In the genomic region with DNA sequence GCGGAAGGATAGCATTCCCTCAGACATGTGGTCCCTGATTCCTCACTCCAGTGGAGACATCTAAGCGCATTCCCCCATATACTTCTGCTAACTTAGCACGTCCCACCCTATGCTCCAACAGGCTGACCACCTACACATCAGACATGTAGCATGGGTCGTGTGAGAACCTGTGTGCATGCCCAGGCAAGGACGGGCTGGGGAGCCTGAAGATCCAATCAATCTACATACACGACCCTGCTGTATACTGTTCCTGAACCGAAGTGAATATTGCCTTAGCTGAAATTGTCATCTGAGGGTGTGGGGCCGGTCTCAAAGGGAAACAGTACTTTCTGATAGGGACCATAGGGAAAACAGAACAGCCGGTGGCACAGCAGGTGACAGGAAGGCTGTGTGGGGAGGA, we compare ENCODE assay signal across 8 mouse cellular contexts. TPM values are rescaled to one million over a fixed set of nuclear protein-coding genes. Genes with fewer than 3 reads are reported as not detected.
DNase-seq lines count a peak whose midpoint lies in the region; ATAC-seq and TF ChIP-seq lines count a peak whose summit lies in the region.

No protein-coding gene starts in this region.

- H3K4me2 ChIP-seq in heart, postnatal 0 days (ENCODE audit: low read depth, low read length) = peak overlapping the region; percentile 80
- H3K4me2 ChIP-seq in hindbrain, embryonic 12.5 days (replicated peaks) = peak overlapping the region; percentile 99
- H3K4me2 ChIP-seq in midbrain, embryonic 11.5 days = peak overlapping the region; percentile 99

- H3K36me3 ChIP-seq in heart, postnatal 0 days (replicated peaks; ENCODE audit: control insufficient read depth, insufficient read depth, low read length) = peaks cover 51% of the 10 kb centered on the region
- peaks cover 53% of the 10 kb centered on the region for H3K36me3 ChIP-seq in hindbrain, embryonic 12.5 days
- H3K36me3 ChIP-seq in midbrain, embryonic 11.5 days (ENCODE audit: control insufficient read depth, insufficient read depth, low read length) = peaks cover 4% of the 10 kb centered on the region

- no peak for TF ChIP-seq EP300 in heart, postnatal 0 days (IDR thresholded peaks at IDR 0.05; ENCODE audit: low read depth)

- no peak for TF ChIP-seq POLR2A in bone marrow, adult 2 months (IDR thresholded peaks at IDR 0.05; ENCODE audit: borderline replicate concordance, control insufficient read depth, low read depth, low read length)

- no peak for DNase-seq in heart, postnatal 0 days (ENCODE audit: low spot score)
- DNase-seq in heart, adult 18-20 months = no peak
- peak; percentile 61 for DNase-seq in midbrain, embryonic 11.5 days (ENCODE audit: low spot score, missing footprints)
- DNase-seq in left cerebral cortex, adult 9 months (ENCODE audit: low spot score in 2 of 2) = no peak
- no peak for DNase-seq in embryo, embryonic 11 days
- DNase-seq in right cerebral cortex, postnatal 25 days = no peak

- 64% methylated on average over 9 of the region's 9 CpGs for WGBS in heart, postnatal 0 days
- WGBS in bone marrow, adult 2 months = 57% methylated on average over 9 of the region's 9 CpGs
- WGBS in hindbrain, embryonic 12.5 days = 76% methylated on average over 9 of the region's 9 CpGs
- WGBS in midbrain, embryonic 11.5 days = 74% methylated on average over 9 of the region's 9 CpGs

- TF ChIP-seq CTCF in heart, postnatal 0 days (IDR thresholded peaks at IDR 0.05; ENCODE audit: low read depth) = no peak
- no peak for TF ChIP-seq CTCF in bone marrow, adult 2 months (IDR thresholded peaks at IDR 0.05; ENCODE audit: control insufficient read depth, insufficient read depth, low read length)

- peak overlapping the region; percentile 91 for H3K4me3 ChIP-seq in heart, postnatal 0 days (ENCODE audit: low read depth, low read length)
- H3K4me3 ChIP-seq in bone marrow, adult 2 months (replicated peaks; ENCODE audit: control insufficient read depth, low read depth, low read length) = peak overlapping the region; percentile 82
- peak overlapping the region; percentile 75 for H3K4me3 ChIP-seq in hindbrain, embryonic 12.5 days
- H3K4me3 ChIP-seq in midbrain, embryonic 11.5 days (ENCODE audit: low read depth, low read length) = peak overlapping the region; percentile 75

- ATAC-seq in heart, postnatal 0 days (ENCODE audit: insufficient read depth, low read depth) = no peak
- ATAC-seq in hindbrain, embryonic 12.5 days (ENCODE audit: low FRiP score) = no peak
- no peak for ATAC-seq in midbrain, embryonic 11.5 days (ENCODE audit: low FRiP score)

- H3K4me1 ChIP-seq in heart, postnatal 0 days (ENCODE audit: control insufficient read depth, insufficient read depth) = peaks cover 20% of the 10 kb centered on the region
- H3K4me1 ChIP-seq in bone marrow, adult 2 months (ENCODE audit: control insufficient read depth, insufficient read depth, low read length) = peaks cover 6% of the 10 kb centered on the region; the same call in 1 of the 2 replicates
- peaks cover 31% of the 10 kb centered on the region for H3K4me1 ChIP-seq in hindbrain, embryonic 12.5 days
- peaks cover 17% of the 10 kb centered on the region for H3K4me1 ChIP-seq in midbrain, embryonic 11.5 days (ENCODE audit: control insufficient read depth, insufficient read depth, low read length)

- H3K27ac ChIP-seq in heart, postnatal 0 days (ENCODE audit: low read depth) = 0 out of 2 replicates have a peak overlapping the region, but pooled peaks have one; percentile 92
- H3K27ac ChIP-seq in bone marrow, adult 2 months (ENCODE audit: control insufficient read depth, insufficient read depth, low read depth, low read length, poor library complexity) = no peak overlapping the region; the same call in 1 of the 2 replicates
- no peak overlapping the region for H3K27ac ChIP-seq in hindbrain, embryonic 12.5 days
- H3K27ac ChIP-seq in midbrain, embryonic 11.5 days (ENCODE audit: low read depth, low read length) = no peak overlapping the region

- H3K9me3 ChIP-seq in heart, postnatal 0 days (replicated peaks; ENCODE audit: control insufficient read depth, low read length) = no peaks in the 10 kb centered on the region
- no peaks in the 10 kb centered on the region for H3K9me3 ChIP-seq in hindbrain, embryonic 12.5 days (replicated peaks)
- H3K9me3 ChIP-seq in midbrain, embryonic 11.5 days (ENCODE audit: control insufficient read depth, low read length) = no peaks in the 10 kb centered on the region

- H3K27me3 ChIP-seq in heart, postnatal 0 days (ENCODE audit: control insufficient read depth, insufficient read depth, low read length) = no peaks in the 10 kb centered on the region
- no peaks in the 10 kb centered on the region for H3K27me3 ChIP-seq in hindbrain, embryonic 12.5 days
- H3K27me3 ChIP-seq in midbrain, embryonic 11.5 days (ENCODE audit: control insufficient read depth, insufficient read depth, low read length) = no peaks in the 10 kb centered on the region

- H3K9ac ChIP-seq in heart, postnatal 0 days (replicated peaks; ENCODE audit: low read depth, low read length) = peak overlapping the region; percentile 96
- H3K9ac ChIP-seq in hindbrain, embryonic 12.5 days = peak overlapping the region; percentile 95
- H3K9ac ChIP-seq in midbrain, embryonic 11.5 days (ENCODE audit: low read length) = peak overlapping the region; percentile 92; the same call in 1 of the 2 replicates

RNA-seq across cellular contexts. Expression of gene Gm45785, which starts 0.9 kb away (rescaled TPM):
- total RNA-seq in heart, postnatal 0 days (2014; rRNA removed; ENCODE audit: low replicate concordance) = not detected in 2 replicates
- polyA plus RNA-seq in heart, postnatal 0 days (2015; fragmentation: Nextera tagmentation; extraction: Ambion mirVana) = not detected in 2 replicates
- total RNA-seq in heart, adult 18-20 months (2021) = not detected
- not detected in 2 replicates for polyA plus RNA-seq in bone marrow, adult 2 months (2011; ENCODE audit: insufficient read depth, insufficient read length, low replicate concordance, missing spikeins)
- not detected in 2 replicates for polyA plus RNA-seq in hindbrain, embryonic 12.5 days (2016; fragmentation: Nextera tagmentation; extraction: Ambion mirVana)
- polyA plus RNA-seq in midbrain, embryonic 11.5 days (2014; fragmentation: Nextera tagmentation; extraction: Ambion mirVana) = not detected in 2 replicates

RNA-seq across cellular contexts. Expression of gene Ric8a, which starts 1.6 kb away (rescaled TPM):
- 37.2 and 73.8 TPM in 2 replicates for total RNA-seq in heart, postnatal 0 days (2014; rRNA removed; ENCODE audit: low replicate concordance)
- 27.5 and 27.8 TPM in 2 replicates for polyA plus RNA-seq in heart, postnatal 0 days (2015; fragmentation: Nextera tagmentation; extraction: Ambion mirVana)
- 10 to 100 TPM; 18.4 to 21.2 TPM for total RNA-seq in heart, adult 18-20 months (2021)
- 26.4 and 53.0 TPM in 2 replicates for polyA plus RNA-seq in bone marrow, adult 2 months (2011; ENCODE audit: insufficient read depth, insufficient read length, low replicate concordance, missing spikeins)
- polyA plus RNA-seq in hindbrain, embryonic 12.5 days (2016; fragmentation: Nextera tagmentation; extraction: Ambion mirVana) = 82.3 and 88.5 TPM in 2 replicates
- 60.4 and 65.5 TPM in 2 replicates for polyA plus RNA-seq in midbrain, embryonic 11.5 days (2014; fragmentation: Nextera tagmentation; extraction: Ambion mirVana)

RNA-seq across cellular contexts. Expression of gene Bet1l, which starts 2.2 kb away (rescaled TPM):
- total RNA-seq in heart, postnatal 0 days (2014; rRNA removed; ENCODE audit: low replicate concordance) = 13.9 and 14.8 TPM in 2 replicates
- 29.6 and 32.0 TPM in 2 replicates for polyA plus RNA-seq in heart, postnatal 0 days (2015; fragmentation: Nextera tagmentation; extraction: Ambion mirVana)
- 1 to 10 TPM; 9.2 TPM for total RNA-seq in heart, adult 18-20 months (2021)
- 11.7 and 18.1 TPM in 2 replicates for polyA plus RNA-seq in bone marrow, adult 2 months (2011; ENCODE audit: insufficient read depth, insufficient read length, low replicate concordance, missing spikeins)
- polyA plus RNA-seq in hindbrain, embryonic 12.5 days (2016; fragmentation: Nextera tagmentation; extraction: Ambion mirVana) = 30.9 and 33.4 TPM in 2 replicates
- polyA plus RNA-seq in midbrain, embryonic 11.5 days (2014; fragmentation: Nextera tagmentation; extraction: Ambion mirVana) = 23.9 and 25.3 TPM in 2 replicates

RNA-seq across cellular contexts. Expression of gene Odf3, which starts 7.6 kb away (rescaled TPM):
- total RNA-seq in heart, postnatal 0 days (2014; rRNA removed; ENCODE audit: low replicate concordance) = not detected in 2 replicates
- not detected in 2 replicates for polyA plus RNA-seq in heart, postnatal 0 days (2015; fragmentation: Nextera tagmentation; extraction: Ambion mirVana)
- total RNA-seq in heart, adult 18-20 months (2021) = not detected
- polyA plus RNA-seq in bone marrow, adult 2 months (2011; ENCODE audit: insufficient read depth, insufficient read length, low replicate concordance, missing spikeins) = not detected in 2 replicates
- not detected in 2 replicates for polyA plus RNA-seq in hindbrain, embryonic 12.5 days (2016; fragmentation: Nextera tagmentation; extraction: Ambion mirVana)
- not detected in 2 replicates for polyA plus RNA-seq in midbrain, embryonic 11.5 days (2014; fragmentation: Nextera tagmentation; extraction: Ambion mirVana)

RNA-seq across cellular contexts. Expression of gene Scgb1c1, which starts 9.8 kb away (rescaled TPM):
- total RNA-seq in heart, postnatal 0 days (2014; rRNA removed; ENCODE audit: low replicate concordance) = 0.80 TPM in 1 of 2 replicates, not detected in the other
- 8.7 and 11.0 TPM in 2 replicates for polyA plus RNA-seq in heart, postnatal 0 days (2015; fragmentation: Nextera tagmentation; extraction: Ambion mirVana)
- 10 to 100 TPM; 30.5 to 32.9 TPM for total RNA-seq in heart, adult 18-20 months (2021)
- polyA plus RNA-seq in bone marrow, adult 2 months (2011; ENCODE audit: insufficient read depth, insufficient read length, low replicate concordance, missing spikeins) = not detected in 2 replicates
- polyA plus RNA-seq in hindbrain, embryonic 12.5 days (2016; fragmentation: Nextera tagmentation; extraction: Ambion mirVana) = not detected in 2 replicates
- not detected in 2 replicates for polyA plus RNA-seq in midbrain, embryonic 11.5 days (2014; fragmentation: Nextera tagmentation; extraction: Ambion mirVana)
